Mouse (Mus musculus) adrenal gland, postnatal 4 days (tissue): ENCODE results near the gene Atxn2l. TPM values are rescaled to one million over a fixed set of nuclear protein-coding genes. Genes with fewer than 3 reads are reported as not detected.
A peak's percentile ranks its signal among the peaks of the same experiment; 100 is the strongest.

Experiments
- DNase-seq, 2 experiments: peaks; one replicate each; pipeline ENCODE4 v3.0.0; 2021 to 2022; ENCODE audit warnings: low spot score in 2 of 2, mixed read lengths in 2 of 2
- long read RNA-seq, 2 experiments: library from polyadenylated mRNA; stranded (forward); transcript quantifications; one replicate each; pipeline ENCODE4 v2.0.0; 2021
- total RNA-seq, 2 experiments: library from RNA; stranded (reverse); gene quantifications; 2 replicates each; pipeline ENCODE4 v1.2.3; 2021

Gene Atxn2l
- total RNA-seq, result 100 to 1,000 TPM; 109 to 127 TPM
- long read RNA-seq, experiment 1, partial matches to known transcripts, result 4 of 24 reads
- long read RNA-seq, experiment 1, other reads (novel, unspliced or antisense), result 20 of 24 reads
- long read RNA-seq, experiment 2, partial matches to known transcripts, result 10 of 34 reads
- long read RNA-seq, experiment 2, other reads (novel, unspliced or antisense), result 24 of 34 reads

DNA sequence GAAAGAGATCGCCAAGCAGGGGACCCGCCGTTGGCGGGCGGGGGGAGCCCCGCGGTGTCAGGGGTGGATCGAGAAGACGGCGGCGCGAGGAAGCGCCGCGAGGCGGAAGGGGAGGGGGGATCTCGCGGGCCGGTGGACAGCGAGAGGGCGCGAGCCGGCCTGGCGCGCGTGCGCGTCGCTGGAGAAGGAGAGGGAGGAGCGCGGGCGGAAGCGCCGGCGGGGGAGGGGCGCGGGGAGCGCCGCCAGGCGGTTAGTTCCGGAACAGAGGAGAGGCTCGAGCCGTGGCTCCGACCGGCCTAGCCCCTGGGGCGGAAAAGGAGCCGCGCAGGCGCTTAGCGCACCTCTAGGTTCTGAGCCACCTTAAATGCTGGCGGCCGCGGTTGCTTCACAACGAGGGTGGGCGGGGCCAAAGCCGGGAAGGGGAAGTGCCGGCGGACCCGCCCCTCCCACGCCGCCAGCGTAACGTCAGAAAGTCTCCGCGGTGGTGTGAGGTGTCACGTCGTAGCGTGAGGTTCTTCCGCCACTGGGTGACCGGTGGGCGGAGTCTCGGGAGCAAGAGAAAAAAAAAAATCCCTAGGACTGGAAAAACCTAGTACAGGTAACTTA, at the start of gene Atxn2l:
Atxn2l (minus strand) TSS at position 165 of the 606 bp plus-strand sequence.
- peak; percentile 96 to 98 for DNase-seq

DNA sequence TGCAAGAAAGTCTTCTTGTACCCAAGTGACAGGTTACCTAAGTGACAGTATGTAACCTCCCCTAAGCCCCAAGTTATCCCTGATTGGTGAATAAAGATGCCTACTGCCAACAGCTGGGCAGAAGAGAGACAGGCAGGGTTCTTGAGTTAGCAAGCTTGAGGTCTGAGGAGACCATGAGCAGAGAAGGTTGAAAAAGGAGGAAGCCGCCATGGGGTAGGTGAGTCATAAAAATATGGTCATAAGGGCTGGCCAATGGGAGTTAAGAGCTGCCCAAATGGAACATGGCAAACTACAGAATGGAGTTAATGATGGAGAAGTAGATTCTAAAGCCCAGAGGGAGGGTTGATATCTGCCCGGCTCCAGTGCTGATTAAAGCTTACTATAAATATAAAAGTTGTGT, 42.4 kb upstream of the Atxn2l start:
- DNase-seq, result no peak

DNA sequence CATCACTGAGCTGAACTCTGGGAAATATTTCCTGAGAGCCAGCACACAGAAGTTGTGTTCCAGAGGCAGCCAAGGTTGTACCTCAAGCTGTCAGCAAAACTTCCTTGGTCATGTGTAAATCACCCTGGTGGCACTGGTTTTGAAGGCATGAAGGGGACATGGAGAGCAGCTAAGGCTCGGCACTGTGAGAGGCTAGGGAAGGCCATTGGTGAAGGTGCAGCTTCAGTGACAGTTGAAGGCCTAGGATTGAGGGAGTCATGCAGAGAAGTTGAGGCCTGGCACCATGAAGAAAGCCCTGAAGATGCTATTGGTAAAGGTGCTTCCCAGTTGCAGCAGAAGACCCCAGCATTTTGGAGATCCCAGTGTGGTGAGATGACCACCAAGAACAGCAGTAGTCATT, 38.4 kb upstream of the Atxn2l start:
- no peak for DNase-seq

DNA sequence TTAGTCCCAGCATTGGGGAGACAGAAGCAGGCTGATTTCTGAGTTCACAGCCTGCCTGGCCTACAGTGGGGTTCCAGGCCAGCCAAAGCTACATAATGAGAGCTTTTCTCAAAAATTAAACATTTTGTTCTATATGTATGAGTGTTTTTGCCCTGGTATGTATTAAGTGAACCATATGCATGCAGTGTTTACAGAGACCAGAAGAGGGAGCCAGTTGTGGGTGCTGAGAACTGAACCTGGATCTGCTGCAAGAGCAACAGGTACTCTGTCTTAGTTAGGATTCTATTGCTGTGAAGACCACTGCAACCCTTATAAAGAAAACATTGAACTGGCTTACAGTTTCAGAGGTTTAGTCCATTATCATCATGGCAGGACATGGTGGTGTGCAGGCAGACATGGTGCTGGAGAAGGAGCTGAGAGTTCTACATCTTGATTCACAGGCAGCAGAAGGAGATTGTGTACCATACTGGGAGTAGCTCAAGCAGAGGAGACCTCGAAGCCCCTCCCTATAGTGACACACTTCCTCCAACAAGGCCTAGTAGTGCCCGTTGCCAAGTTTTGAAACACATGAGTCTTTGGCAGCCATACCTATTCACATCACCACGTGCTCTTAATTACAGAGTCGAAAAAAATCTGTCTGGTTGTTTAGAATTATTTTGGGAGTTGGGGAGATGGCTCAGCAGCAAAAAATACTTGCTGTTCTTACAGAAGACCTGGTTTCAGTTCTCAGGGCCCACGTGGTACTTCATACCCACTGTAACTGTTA, 34.8 kb upstream of the Atxn2l start:
- DNase-seq, result no peak

DNA sequence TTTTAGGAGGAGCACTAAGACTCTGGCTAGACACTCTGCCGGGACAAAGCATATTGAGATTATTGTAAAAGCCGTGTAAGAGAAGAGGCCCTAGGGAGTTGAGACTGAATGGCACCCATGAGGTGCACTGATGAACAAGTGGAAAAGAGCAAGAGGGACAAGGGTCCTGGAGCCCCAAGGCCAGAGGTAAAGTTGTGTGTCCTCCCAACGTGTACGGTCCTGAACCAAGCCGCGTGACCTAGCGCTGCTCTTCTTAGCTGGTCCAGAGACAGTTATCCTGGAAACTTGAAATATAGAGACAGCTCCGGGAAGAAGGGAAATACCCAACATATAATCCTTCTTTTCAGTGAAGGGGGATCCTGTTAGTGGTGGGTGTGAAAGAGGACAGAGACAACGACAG, 33.2 kb upstream of the Atxn2l start:
- no peak for DNase-seq

DNA sequence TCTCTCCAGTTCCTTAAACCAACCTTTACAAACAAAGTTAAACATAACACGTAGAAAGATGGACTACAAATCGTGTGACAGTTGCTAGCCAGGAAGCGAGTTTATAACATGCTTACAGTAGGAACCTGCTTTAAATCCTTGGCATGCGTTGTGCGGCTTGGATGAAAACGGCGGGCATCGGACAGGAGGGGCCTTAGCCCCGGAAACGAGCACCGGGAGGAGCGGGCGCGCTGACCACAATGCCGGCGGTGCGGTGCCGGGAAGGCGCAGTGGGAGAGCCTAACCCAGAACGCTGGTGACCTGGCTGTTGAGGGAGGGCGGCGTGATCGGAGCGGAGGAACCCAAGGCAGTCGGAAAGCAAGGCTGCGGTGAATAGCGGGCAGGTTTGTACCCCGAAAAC, 32.5 kb upstream of the Atxn2l start:
- no peak for DNase-seq

DNA sequence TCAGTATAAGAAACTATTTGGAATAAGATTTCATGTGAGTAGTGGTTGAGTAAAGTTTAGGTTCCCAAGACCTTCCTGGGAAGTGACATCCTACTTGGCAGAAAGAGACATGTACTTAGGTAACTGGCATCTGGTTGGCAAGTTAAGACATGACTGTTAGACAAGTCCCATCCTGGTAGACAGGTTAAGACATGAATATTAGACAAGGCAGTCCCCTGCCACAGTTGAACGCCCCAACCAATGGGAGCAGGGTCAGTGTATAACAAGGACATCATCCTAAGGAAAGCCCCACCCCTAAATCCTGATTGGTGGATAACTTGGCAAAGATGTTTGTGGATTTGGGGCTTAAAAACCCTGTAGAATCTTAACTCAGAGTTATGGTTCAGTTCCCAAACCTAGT, 30.2 kb upstream of the Atxn2l start:
- DNase-seq, result no peak

DNA sequence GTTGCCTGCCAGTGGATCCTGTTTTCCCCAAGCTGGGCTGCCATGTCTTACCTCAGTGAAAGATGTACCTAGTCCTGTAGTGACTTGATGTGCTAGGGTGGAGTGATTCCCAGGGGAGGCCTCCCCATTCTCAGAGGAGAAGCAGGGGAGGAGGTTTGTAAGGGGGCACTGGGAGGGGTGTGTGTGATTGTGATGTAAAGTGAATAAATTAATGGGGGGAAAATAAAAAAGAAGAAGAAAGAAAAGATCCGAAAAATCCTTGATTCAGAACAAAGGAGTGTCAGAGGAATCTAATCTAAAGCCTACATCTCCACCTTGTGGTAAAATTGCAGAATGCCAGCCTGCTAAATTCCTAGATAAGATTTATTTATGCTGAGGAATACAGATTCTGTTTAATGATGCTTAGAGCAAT, 24.9 kb upstream of the Atxn2l start:
- DNase-seq, result no peak

DNA sequence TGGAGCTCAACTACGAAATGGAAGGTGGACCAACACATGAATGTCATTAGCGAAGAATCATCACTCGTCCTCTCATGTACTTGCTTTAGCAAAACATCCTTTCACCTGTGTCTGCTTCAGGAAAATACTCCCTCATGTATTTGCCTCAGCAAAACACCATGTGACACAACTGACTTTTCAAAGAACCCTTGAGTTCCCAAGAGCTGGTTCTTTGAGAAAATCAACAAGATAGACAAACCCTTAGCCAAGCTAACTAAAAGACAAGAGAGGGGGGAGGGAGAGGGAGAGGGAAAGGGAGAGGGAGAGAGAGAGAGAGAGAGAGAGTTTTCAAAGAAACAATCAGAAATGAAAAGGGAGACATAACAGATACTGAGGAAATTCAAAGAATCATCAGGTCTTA, 20.1 kb upstream of the Atxn2l start:
- no peak for DNase-seq

DNA sequence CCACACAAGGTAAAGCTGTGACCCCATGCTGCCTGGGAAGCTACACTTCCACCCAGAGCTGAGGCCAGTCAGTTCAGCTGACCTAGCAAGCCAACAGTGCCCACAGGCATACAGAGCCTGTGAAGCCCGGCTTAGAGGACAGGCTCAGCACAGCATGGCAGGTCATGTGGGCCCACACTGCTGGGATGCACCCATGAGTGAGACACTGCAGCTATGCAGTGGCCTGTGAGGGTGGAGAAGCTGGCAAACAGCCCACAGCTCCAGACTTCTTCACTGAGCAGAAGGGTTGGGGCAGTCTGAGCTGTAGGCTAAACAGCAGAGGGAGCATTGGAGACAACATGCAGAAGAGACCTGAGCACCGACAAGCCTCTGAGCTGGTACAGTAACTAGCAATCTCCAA, 16.3 kb upstream of the Atxn2l start:
- DNase-seq, result no peak

DNA sequence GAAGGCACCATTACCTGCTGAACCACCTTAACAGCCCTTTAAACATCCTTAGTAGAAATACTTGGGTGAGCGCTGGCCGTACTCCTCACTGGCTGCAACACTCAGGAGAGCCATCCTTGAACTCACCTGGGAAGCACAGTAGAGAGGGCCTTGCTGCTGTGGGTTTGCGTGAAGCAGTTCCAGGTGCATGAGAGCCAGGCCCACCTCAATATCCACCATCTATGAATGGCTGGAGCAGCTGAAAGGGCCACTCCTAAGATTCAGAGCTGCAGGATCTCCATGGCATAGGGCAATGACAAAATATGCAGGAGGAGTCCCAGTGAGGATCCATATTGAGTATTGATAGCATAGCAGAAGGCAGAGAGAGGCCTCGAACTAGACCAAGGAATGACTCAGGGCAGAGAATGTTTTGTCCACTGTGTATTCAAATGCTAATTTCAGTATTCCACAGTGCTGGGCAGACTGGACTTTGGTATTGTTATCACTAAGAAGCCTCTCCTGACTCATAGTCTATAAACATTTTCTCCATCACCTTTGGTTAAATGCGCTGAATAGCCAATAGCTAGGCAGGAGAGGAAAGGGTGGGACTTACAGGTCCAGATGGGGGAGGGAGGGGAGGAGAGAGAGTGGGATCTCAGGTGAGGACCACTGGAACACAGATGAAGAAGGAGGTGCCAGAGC, 15.2 kb upstream of the Atxn2l start:
- no peak for DNase-seq

DNA sequence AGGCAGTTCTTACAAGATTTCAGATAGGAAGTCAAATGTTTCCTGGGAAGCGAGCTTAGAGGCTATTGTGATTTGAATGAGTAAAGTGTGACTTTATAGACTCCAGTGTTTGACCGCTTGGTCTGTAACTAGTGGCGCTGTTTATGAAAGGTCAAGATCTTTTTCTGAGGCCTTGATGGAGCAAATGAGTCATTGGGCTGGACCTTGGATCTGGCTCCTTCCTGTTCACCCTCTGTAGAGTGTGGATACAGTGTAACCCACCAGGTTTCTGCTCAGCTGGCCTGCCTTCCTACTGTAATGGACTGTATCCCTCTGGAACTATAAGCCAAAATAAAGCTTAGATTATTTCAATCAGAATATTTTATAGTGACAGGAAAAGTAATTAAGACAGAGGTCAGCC, 8.1 kb upstream of the Atxn2l start:
- DNase-seq, result no peak

DNA sequence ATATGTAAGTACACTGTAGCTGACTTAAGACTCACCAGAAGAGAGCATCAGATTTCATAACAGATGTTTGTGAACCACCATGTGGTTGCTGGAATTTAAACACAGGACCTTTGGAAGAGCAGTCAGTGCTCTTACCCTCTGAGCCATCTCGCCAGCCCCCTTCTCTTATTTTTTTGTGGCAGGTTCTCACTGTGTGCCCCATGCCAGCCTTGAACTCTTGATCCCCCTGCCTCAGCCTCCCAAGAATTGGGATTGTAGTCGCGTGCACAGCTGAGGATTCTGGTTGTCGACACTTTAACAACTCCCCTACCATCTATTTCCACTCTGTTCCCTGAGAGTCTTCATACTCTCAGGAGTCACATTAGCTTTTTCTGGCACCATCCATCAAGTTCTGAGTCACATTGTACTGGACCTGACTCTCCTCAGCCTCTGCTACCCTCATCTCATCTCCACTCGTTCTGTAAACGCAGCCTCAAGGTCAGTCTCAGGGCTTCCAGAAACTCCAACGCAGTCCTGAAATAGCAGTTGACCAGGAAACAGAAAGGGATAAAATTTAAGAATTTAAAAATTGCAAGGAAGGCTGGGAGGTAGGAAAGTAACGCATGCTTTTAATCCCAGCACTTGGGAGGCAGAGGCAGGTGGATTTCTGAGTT, 4.0 kb upstream of the Atxn2l start:
- DNase-seq, result no peak

DNA sequence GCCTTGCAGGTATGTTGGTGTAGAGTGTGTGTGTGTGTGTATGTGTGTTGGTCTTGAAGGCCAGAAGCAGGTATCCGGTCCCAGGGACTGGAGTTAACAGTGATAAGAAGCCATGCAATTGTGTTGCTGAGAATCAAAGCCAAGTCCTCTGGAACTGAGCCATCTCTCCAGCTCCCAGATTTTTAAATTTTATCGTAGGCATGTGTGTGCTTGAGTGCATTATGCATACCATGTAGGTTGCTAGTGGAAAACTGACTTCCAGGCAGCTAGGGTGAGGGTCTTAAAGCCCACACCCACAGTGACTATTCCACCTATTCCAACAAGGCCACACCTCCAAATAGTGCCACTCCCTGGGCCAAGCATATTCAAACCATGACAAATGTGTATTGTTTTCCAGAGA, 1.7 kb upstream of the Atxn2l start:
- DNase-seq, result no peak

DNA sequence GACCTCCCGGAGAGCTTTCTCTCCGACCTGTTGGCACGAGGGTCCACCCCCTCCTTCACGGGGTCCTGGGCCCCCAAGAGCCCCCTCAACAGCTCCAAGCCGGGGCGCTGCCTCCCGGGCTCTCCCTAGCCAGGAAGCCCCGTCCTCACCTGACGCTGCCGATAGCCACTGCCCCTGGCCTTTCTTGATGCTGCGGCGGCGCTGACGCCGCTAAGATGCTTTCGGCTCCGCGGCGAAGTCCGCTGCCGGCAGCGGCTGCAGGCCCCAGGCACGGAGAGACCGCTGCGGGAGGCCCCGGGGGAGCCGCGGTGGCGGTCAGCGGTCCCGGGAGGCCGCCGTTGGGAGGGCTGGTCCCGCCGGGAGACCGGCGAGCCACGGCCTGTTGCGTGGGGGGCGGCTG, 486 bp downstream of the Atxn2l start:
- DNase-seq, result peak in 1 of 2 experiments; percentile 22

DNA sequence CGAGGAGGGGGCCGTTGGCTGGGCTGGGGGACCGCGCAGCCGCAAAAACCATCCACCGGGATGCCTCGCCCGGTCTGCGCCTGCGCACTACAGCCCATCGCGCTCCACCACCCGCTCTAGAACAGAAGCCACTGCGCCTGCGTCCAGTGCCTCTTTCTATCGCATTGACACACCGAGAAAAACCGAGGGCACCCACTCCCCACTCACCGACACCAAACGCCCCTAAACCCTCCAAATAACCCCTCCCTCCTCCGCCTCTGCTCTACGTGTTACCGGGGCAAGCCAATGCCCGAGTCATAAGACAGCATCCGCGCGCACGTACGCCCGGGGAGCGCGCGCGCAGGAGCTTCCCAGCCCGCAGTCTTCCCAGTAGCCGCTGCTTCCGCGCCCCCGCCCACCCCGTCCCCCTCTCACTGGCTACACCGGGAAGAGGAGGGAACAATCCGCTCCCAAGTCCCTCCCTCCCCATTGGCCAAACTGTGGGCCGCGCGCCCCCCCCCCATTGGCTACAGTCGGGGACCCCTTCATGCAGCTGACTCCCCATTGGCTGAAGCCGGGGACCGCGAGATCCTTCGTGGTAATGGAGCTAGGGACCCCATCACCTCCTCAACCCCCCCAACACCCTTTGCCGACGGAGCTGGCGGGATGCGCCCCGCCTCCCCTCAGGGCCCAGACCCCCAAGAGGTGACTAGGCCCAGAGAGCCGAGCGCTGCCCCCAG, 1.1 kb downstream of the Atxn2l start:
- DNase-seq, result peak; percentile 70 to 87

DNA sequence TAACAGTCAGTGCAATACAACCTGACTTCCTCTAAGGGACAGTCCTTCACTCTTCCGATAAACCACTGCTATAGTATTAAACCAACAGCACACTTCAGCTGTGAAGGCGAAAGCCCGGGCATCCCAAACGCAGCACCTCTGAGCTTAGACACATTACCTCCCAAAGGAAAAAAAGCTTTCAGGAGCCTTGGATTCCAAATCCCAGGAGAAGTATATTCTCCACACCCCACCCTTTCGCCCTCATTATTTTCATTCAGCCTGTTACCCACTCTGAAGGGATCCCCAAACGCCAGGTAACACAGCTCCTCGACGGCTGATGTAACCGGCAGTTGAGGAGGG, 1.6 kb downstream of the Atxn2l start:
- no peak for DNase-seq

DNA sequence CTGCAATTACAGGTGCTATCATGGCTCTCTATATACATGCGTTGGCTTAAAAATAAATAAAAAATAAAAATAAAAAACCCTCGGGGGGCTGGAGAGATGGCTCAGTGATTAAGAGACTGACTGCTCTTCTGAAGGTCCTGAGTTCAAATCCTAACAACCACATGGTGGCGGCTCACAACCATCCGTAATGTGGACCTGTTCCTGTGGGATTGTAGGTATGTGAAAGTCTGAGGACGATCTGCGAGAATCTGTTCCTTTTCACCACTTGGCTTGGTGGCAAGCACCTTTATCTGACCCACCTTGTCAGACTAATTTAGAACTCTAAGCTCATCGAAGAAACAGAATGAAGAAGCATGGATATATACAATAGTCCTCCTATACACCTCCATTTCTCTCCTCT, 3.8 kb downstream of the Atxn2l start:
- DNase-seq, result no peak

DNA sequence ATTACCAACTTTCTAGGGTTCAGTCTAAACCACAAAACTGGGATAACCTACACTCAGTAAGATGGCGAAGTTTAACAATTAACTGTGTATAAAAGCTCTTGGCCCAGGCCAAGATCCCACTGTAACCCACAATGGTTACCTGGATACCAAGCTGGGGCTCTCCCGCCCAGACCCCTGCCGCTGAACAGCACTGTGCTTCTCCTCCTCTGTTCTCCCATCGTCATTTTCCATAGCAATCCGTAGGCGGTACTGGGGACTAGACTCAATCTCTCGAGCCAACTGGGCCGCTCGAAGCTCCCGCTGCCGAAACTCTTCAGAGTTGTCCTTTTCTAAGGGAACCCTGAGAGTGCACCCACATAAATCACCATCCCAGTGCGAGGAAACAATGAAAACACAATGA, 5.3 kb downstream of the Atxn2l start:
- DNase-seq, result no peak

DNA sequence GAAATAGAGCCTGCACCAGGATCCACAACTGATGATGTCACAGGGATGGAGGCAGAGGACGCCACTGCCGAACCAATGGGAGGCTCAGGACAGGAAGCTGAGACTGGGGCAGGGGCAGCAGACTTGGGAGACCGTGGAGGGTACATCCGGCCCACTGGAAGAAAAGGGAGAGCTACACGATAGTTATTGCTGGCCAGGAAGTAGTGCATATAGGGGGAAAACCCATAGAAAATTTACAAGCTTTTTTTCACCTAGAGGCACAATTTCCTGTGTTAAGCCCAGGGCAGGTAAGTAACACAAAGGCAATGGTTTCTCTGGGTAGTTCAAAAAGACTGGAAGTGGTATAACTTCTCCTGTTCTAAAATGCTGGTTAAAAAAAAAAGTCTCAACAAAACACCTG, 6.8 kb downstream of the Atxn2l start:
- DNase-seq, result no peak

DNA sequence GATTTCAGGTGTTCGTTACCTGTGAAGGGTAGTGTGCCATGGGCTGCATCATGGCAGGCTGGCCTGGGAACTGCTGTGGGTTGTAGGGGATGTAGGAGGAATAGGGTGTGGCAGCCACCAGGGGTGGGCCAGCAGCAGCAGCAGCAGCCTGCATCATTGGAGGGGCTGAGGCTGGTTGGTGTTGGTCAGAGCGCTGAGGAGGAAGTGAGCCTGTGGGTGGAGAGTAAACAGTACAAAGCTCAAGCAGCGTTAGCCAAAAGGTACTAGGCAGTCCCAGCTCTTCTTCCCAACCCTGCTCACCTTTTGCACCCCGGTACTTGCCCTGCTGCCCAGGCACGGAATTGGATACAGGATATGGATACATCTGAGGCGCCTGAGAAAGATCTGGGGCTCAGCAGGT, 9.1 kb downstream of the Atxn2l start:
- no peak for DNase-seq
